Mouse (Mus musculus) ES-E14 (cell line): ENCODE measurements around the gene Sigmar1. TPM values are rescaled to one million over a fixed set of nuclear protein-coding genes. Genes with fewer than 3 reads are reported as not detected.
A peak's percentile ranks its signal among the peaks of the same experiment; 100 is the strongest.
"Not testable (repeated sequence)": the region's sequence is repeated elsewhere in the genome, so short reads cannot be mapped to it uniquely, and the experiment has no call there.

Source experiments
- DNase-seq: peaks from one replicate; pipeline ENCODE4 v3.0.0-alpha.2; 2013; ENCODE audit warnings: low read depth, low spot score
- H3K27ac ChIP-seq: 2 replicates; pipeline ENCODE4 v1.5.1; 2012; ENCODE audit warnings: low read depth, mild to moderate bottlenecking, low read length, moderate library complexity, mixed read lengths; ENCODE audit not compliant: poor library complexity, insufficient read depth, severe bottlenecking
- H3K36me3 ChIP-seq: 2 replicates; pipeline ENCODE4 v1.6.1; 2012; ENCODE audit warnings: mild to moderate bottlenecking, low read length, moderate library complexity, mixed read lengths; ENCODE audit not compliant: control insufficient read depth, poor library complexity, insufficient read depth, severe bottlenecking
- H3K4me1 ChIP-seq, 2 experiments: fragments of 150-350 bp in 1 of 2; sonication (generic) in 1 of 2; 2 replicates each; pipeline ENCODE4 v1.6.1; 2012; ENCODE audit warnings: low read length in 2 of 2, mild to moderate bottlenecking in 1 of 2, mixed read lengths in 1 of 2; ENCODE audit not compliant: control insufficient read depth in 2 of 2, insufficient read depth in 2 of 2, poor library complexity in 1 of 2
- H3K4me3 ChIP-seq, 2 experiments: fragments of 150-350 bp in 1 of 2; sonication (generic) in 1 of 2; 2 replicates each; pipeline ENCODE4 v1.5.1; 2012; ENCODE audit warnings: low read length in 2 of 2, low read depth in 1 of 2, mild to moderate bottlenecking in 1 of 2, mixed read lengths in 1 of 2; ENCODE audit not compliant: insufficient read depth in 1 of 2, poor library complexity in 1 of 2, severe bottlenecking in 1 of 2
- H3K9ac ChIP-seq: 2 replicates; pipeline ENCODE4 v1.6.1; 2012; ENCODE audit warnings: low read depth, mild to moderate bottlenecking, low read length, mixed read lengths; ENCODE audit not compliant: poor library complexity, insufficient read depth, severe bottlenecking
- H3K9me3 ChIP-seq: fragments of 150-350 bp; sonication (generic); 2 replicates; pipeline ENCODE4 v1.6.1; 2012; ENCODE audit warnings: low read depth, mild to moderate bottlenecking, low read length; ENCODE audit not compliant: control insufficient read depth, insufficient read depth
- CHD2 ChIP-seq: IDR thresholded peaks from 2 replicates; pipeline ENCODE4 v1.6.1; 2014; ENCODE audit warnings: mild to moderate bottlenecking, low read depth, low read length, inconsistent platforms
- HCFC1 ChIP-seq: IDR thresholded peaks from 2 replicates; pipeline ENCODE4 v1.6.1; 2012; ENCODE audit warnings: low read length, inconsistent platforms, borderline replicate concordance; ENCODE audit not compliant: insufficient read depth
- MAFK ChIP-seq: IDR thresholded peaks from 2 replicates; pipeline ENCODE4 v1.6.1; 2014; ENCODE audit warnings: mild to moderate bottlenecking, low read depth, low read length, inconsistent platforms; ENCODE audit not compliant: insufficient read depth
- ZC3H11A ChIP-seq: IDR thresholded peaks from 2 replicates; pipeline ENCODE4 v1.6.1; 2012; ENCODE audit warnings: low read depth, mild to moderate bottlenecking, inconsistent platforms, low read length, borderline replicate concordance
- ZNF384 ChIP-seq: IDR thresholded peaks from 2 replicates; pipeline ENCODE4 v1.6.1; 2012; ENCODE audit warnings: low read depth, low read length, inconsistent platforms
- in situ Hi-C, 2 experiments: fragments of 600-800 bp; cut with MboI; formaldehyde crosslinking; loops; one replicate each; pipeline ENCODE4 v1.15.1; 2025; ENCODE audit warnings: low sequenced_read_pairs in 2 of 2, inconsistent platforms in 1 of 2; ENCODE audit not compliant: unreplicated experiment in 2 of 2
- total RNA-seq: library from RNA; depleted of rRNA; stranded (reverse); fragments of 300-350 nt; gene quantifications from 2 replicates; pipeline ENCODE4 v1.2.3, GENCODE M21; 2012

Gene Sigmar1
- total RNA-seq, 1 experiment = 198 TPM

DNA sequence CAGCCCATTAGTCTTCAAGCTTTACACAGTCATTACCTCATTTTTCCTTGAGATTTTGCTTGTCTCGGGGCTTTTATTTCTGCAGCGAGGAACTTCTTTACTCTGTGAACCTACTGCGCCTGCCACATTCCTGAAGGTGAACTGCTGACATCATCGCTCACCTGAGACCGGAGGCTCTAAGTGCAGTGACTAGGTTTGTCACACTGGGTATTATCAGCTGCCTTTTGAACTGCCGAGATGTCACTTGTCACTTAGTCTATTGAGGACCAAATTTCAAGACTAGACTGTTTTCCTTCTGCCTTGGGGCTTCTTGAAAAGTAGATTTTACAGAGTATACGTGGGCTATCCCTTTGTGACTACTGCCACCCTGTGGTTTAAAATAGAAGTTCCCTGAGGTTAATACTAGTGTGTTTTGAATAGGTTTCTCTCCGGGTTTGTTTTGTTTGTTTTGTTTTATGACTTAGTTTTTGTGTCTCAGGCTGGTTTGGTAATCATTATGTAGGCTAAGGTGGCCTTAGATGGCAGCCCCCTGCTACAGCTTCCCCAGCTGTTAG, 47.7 kb downstream of the Sigmar1 start:
- peaks cover 10% of the 10 kb centered on the region; the same call in 1 of the 2 replicates for H3K36me3 ChIP-seq
- no peak overlapping the region for H3K4me3 ChIP-seq
- in situ Hi-C loops = loop anchor here (10.0 to 25.0 kb wide), 2 partner anchors 146 to 153 kb away; partner anchors contain the start of genes Dnaic1 (in 1 of the 2) and Fam219a (in 1 of the 2)
- H3K9me3 ChIP-seq = no peaks in the 10 kb centered on the region
- no peak overlapping the region for H3K9ac ChIP-seq
- DNase-seq = peak; percentile 54
- H3K4me1 ChIP-seq = peaks cover 0 to 23% of the 10 kb centered on the region in 2 experiments; a peak in 2 of 4 replicates
- TF ChIP-seq HCFC1 (no peak), MAFK (no peak), ZC3H11A (peak; percentile 46; the same call in 1 of the 2 replicates), ZNF384 (no peak)
- H3K27ac ChIP-seq = no peak overlapping the region

DNA sequence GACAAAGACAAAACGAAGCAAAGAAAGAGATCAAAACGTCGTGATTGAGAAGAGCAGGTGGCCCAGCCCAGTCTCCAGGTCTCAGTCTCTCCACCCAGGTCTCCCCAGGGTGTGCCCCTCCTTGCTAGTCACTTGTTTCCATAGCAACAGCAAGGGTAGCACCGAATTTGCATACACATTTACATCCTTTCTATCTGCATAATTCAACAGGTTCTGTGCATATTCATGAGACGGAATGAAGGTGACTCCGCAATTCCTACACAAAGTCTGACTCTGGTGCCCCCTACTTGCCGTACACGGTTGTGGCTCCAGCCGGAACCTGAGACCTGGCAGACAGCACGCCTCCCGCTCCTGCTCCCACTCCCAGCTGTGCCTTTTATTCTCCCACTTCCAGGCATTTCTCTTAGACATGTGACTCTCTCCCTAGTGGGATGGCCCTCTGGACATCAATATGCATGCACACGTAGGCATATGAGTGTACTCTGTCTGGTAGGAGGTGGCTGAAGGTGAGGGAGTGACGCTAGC, 48.9 kb downstream of the Sigmar1 start:
- Histone ChIP-seq H3K27ac (no peak overlapping the region), H3K9me3 (no peaks in the 10 kb centered on the region), H3K4me1 (peaks cover 0 to 24% of the 10 kb centered on the region in 2 experiments; a peak in 2 of 4 replicates), H3K4me3 (no peak overlapping the region), H3K36me3 (peaks cover 7% of the 10 kb centered on the region; the same call in 1 of the 2 replicates), H3K9ac (no peak overlapping the region)
- peak; percentile 84 for DNase-seq
- in situ Hi-C loops = loop anchor here (10.0 to 25.0 kb wide), 2 partner anchors 145 to 152 kb away; partner anchors contain the start of genes Dnaic1 (in 1 of the 2) and Fam219a (in 1 of the 2)
- TF ChIP-seq HCFC1 (no peak), MAFK (peak; percentile 96), ZC3H11A (0 out of 2 replicates have a peak, but pooled peaks have one; percentile 6)

DNA sequence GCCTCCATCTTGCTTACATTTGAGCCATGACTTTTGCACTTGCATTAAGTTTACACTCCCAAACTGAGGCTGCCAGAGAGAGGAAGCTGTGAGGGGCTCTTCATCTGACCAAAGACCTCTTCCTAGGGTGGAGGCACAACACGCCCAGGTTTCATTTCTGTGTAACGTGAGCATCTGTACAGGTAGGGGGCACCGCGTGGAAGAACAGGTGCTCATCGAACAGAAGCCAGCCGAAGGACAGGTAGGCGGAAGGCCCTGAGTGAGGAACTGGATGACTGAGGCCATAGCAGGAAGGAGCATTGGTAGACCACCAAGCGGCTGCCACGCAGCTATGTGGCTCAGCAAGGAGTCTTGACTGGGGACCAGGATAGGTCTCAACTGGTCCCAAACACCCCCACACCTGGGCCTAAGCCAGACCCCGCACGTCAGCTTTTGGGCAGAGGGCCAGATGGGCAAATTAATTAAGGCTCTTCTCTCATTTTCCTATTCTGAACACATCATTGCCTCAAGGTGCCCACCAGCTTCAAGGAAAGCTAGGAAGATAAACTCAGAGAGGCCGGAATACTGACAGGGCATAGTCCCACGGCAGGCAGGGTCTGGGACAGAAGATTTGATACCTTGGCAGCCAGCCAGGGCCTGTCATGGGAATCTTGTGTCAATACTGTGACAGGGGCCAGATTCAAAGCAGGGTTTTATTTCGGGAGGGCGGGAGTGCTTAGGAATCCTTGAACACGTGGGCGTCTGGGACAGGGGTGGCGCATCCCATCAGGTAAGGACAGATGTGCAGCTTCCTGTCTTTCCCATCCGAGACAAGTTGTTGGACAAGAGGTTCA, 49.8 kb downstream of the Sigmar1 start:
- Histone ChIP-seq H3K4me3 (no peak overlapping the region), H3K27ac (no peak overlapping the region), H3K9ac (no peak overlapping the region), H3K36me3 (0 out of 2 replicates have a peak, but pooled peaks cover 2% of the 10 kb centered on the region), H3K4me1 (peaks cover 0 to 21% of the 10 kb centered on the region in 2 experiments; a peak in 2 of 4 replicates), H3K9me3 (no peaks in the 10 kb centered on the region)
- in situ Hi-C loops = loop anchor here (10.0 to 25.0 kb wide), 2 partner anchors 144 to 151 kb away; partner anchors contain the start of genes Dnaic1 (in 1 of the 2) and Fam219a (in 1 of the 2)
- TF ChIP-seq ZC3H11A = no peak
- no peak for TF ChIP-seq HCFC1
- TF ChIP-seq MAFK = no peak
- TF ChIP-seq CHD2 = no peak
- no peak for TF ChIP-seq ZNF384
- no peak for DNase-seq

DNA sequence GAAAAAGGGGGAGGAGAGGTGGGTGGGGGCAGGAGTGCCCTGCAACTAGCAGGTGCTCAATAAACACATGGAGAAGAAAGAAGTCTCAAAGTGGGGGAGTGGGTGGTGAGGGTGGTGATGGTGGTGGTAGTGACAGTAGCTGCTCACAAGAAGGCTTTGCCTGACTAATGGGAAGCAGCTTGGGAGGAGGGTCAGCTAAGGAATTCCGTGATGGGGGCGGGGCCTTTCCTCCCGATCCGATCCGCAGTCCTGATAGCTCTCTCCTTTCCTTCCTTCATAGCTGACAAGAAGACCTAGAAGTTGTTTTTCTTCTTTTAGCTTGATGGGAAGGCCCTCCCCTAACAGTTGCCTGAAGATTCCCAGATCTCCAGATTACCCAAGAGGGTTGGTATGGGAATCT, 51.3 kb downstream of the Sigmar1 start:
- TF ChIP-seq ZC3H11A = no peak
- TF ChIP-seq HCFC1 = no peak
- TF ChIP-seq ZNF384 = no peak
- TF ChIP-seq MAFK = no peak
- no peak for TF ChIP-seq CHD2
- Histone ChIP-seq H3K9ac (no peak overlapping the region), H3K27ac (no peak overlapping the region), H3K9me3 (no peaks in the 10 kb centered on the region), H3K4me1 (peaks cover 0 to 21% of the 10 kb centered on the region in 2 experiments; a peak in 2 of 4 replicates), H3K36me3 (no peaks in the 10 kb centered on the region), H3K4me3 (no peak overlapping the region)
- in situ Hi-C loops = loop anchor here (10.0 to 25.0 kb wide), 2 partner anchors 142 to 150 kb away; partner anchors contain the start of genes Dnaic1 (in 1 of the 2) and Fam219a (in 1 of the 2)
- DNase-seq = no peak

DNA sequence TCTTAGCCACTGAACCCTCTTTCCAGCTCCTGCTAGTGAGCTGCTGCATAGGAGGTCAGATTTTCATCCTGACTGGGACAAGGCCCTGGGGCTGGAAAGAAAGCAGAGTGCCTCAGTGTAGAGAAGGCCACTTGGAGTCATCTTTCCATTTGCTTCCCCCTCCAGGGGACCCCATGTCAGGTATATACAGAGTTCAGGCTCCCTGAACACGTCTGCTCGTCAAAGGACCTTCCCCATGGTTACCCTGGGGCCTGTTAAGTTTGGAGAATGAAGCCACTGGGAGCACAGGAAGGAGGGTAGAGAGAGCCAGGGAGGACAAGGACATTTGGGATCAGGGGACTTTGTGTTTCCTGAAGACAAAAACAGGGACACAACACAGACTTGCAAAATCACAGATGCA, 53.7 kb downstream of the Sigmar1 start:
- DNase-seq, H3K36me3 ChIP-seq, H3K9me3 ChIP-seq, H3K9ac ChIP-seq, H3K4me3 ChIP-seq, H3K27ac ChIP-seq: not testable (repeated sequence)
- in situ Hi-C loops = loop anchor here (10.0 to 25.0 kb wide), 2 partner anchors 140 to 147 kb away; partner anchors contain the start of genes Dnaic1 (in 1 of the 2) and Fam219a (in 1 of the 2)
- peaks cover 0 to 21% of the 10 kb centered on the region in 2 experiments; a peak in 2 of 4 replicates for H3K4me1 ChIP-seq

DNA sequence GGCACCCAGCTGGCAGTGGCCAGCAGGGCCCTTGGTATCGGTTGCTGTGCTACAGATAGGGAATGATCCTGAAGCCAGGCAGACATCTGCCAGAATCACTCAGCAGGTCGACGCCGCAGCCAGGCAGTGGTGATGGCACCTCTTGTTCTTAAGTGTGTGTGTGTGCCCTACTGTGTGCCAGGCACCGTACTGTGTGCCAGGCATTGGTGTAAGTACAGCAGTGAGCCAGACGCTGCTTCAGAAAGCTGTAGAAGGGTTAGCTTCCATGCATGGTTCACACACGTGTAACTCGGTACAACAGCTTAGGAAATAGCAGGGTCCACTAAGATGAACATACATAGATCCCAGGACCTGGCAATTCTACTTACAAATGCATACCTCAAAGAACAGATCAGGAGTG, 55.7 kb downstream of the Sigmar1 start:
- not testable (repeated sequence) for H3K36me3 ChIP-seq, H3K27ac ChIP-seq, DNase-seq, H3K9me3 ChIP-seq, H3K9ac ChIP-seq, H3K4me3 ChIP-seq
- in situ Hi-C loops = loop anchor here (10.0 to 25.0 kb wide), 2 partner anchors 138 to 145 kb away; partner anchors contain the start of genes Dnaic1 (in 1 of the 2) and Fam219a (in 1 of the 2)
- H3K4me1 ChIP-seq = peaks cover 0 to 16% of the 10 kb centered on the region in 2 experiments; a peak in 2 of 4 replicates
